Mouse (Mus musculus): ENCODE measurements around the gene Medag.

DNA sequence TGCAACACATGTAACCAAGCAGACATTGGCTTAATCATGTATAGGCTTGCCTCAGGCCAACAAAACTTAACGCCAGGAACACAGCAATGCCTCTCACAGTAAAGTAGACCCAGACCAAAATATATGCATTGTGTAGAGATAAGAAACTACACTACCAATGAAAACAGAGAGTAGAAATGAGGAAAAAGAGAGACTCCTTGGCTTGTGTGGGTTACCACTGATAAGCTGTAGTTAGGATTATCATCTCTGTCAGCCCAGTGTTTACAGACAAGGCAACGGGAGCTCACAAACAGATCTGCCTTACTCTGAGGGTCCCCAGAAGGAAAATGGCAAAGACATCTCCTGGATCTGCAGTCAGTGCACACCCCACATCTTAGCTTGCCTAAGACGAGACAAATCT, 25.0 kb downstream of the Medag start:
- TF ChIP-seq POLR2A (IDR thresholded peaks at IDR 0.05; ENCODE audit: control insufficient read depth, low read depth, low read length) (no peak), CTCF (IDR thresholded peaks at IDR 0.05; ENCODE audit: control insufficient read depth, insufficient read depth, insufficient replicate concordance, low read depth, low read length) (no peak)
